Mouse (Mus musculus): ENCODE results near the gene Mrps9.
A peak's percentile ranks its signal among the peaks of the same experiment; 100 is the strongest.
"Not testable (repeated sequence)": the region's sequence is repeated elsewhere in the genome, so short reads cannot be mapped to it uniquely, and the experiment has no call there.

Mrps9 gene

DNA sequence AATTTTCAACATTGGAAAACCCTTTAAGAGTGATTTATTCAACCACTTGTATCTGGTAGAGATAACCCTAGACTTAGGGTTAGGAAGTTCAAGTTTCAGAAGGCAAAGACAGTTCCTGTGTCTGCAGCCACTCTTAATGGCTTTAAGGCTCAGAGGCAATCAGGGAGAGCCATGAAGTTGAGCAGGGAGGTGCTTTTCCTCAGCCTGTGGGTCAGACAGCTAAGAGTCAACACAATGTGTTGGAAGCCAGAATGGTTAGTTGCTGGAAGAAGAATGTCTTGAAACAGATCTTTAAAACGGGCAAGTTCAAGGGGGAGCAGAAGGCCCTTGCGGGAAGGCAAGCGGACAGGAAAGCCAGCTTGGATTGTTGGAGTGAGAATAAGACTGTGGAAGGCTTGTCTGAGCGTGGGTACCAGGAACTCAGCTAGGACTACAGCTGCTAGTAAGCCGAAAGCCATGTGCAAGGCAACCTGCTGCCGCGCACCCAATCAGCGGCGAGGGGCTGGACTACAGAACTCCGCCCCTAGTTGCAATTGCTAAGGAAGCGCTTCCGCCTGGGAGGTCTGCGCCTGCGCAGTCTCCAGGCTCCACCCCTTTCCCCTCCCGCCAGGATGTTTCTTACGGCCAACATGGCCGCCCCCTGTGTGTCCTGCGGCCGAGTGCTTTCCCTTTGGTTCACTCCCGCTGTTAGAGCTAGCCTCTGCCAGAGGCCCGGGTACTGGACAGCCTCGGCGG lies at the start of gene Mrps9:
Gene Mrps9, plus strand, starts transcription at position 571 of the 735 bp plus-strand sequence.
- peak; percentile 94 for DNase-seq (ENCODE audit: low spot score)

- DNase-seq (ENCODE audit: low spot score), result no peak
Observed at GRCm38 (mm10) chr1:42813301-42813845, 37.7 kb upstream of the Mrps9 start.

- DNase-seq (ENCODE audit: low spot score), result no peak
Observed at GRCm38 (mm10) chr1:42814798-42815619, 36.0 kb upstream of the Mrps9 start.

- peak; percentile 15 for DNase-seq (ENCODE audit: low spot score)
Observed at GRCm38 (mm10) chr1:42851398-42851767, 350 bp downstream of the Mrps9 start.

GRCm38 (mm10) chr1:42851810-42852209 lies 777 bp downstream of the Mrps9 start:
- DNase-seq (ENCODE audit: low spot score), result no peak

DNA sequence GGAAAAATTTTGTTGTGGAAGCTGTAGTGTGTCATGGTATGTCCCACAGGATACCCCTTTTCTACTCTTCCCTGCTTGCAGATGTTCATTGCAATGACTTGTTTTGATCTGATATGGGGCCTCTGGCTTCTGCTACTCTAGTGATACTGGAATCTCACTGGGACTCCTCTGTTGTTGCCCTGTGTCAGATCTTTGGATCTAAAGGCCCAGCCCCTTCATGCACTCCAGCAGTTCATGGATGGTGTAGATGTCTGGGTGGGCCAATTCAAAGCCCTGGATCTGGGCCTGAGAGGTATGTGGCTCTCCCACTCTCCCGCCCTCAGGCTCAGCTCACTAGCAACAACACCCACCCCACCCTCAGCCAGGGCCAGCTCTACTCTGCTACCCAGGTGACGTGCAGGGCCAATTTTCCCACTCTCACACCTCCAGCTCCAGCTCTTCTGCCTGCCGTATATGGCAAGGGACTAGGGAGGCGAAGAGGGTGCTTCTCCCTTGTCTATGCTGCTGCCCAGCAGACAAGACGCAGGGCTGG lies 13.8 kb downstream of the Mrps9 start:
- DNase-seq (ENCODE audit: low spot score), result no peak

GRCm38 (mm10) chr1:42865336-42865939 lies 14.4 kb downstream of the Mrps9 start:
- DNase-seq (ENCODE audit: low spot score), result no peak

GRCm38 (mm10) chr1:42865986-42866385 lies 15.0 kb downstream of the Mrps9 start:
- no peak for DNase-seq (ENCODE audit: low spot score)

DNA sequence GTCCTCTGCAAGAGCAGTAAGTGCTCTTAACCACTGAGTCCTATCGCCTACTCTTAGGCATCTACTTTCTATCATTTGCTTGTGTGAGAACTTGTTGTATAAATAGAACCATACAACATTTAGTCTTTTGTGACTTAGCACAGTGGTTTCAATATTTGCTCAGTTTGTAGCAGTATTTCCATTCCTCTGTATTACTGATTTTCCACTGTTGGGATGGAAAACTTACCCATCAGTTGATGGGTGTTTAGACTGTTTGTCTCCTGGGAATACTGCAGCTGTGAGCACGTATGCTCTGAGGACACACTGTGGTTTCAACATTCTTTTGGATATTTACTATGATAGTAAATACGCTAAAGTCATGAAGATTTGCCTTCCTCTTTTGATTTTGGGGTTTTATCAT lies 16.2 kb downstream of the Mrps9 start:
- no peak for DNase-seq (ENCODE audit: low spot score)

DNA sequence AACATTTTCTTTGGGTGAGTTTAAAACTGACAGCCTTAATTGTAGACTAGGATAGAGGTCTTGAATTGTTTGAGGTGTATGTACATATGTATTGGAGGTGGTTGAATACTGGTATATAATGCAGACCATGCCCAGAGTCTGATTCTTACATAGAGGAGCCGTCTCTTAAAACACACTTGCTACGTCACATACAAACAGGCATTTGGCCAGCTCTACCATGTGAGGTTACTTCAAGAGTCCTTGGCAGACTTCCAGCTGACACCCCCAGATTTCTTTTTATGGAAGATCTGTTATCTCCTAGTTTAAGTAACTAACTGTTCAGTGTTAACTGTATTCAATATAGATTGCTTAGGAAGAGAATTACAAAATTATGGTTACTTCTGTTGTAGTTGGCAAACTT lies 23.1 kb downstream of the Mrps9 start:
- peak; percentile 17 for DNase-seq (ENCODE audit: low spot score)

DNA sequence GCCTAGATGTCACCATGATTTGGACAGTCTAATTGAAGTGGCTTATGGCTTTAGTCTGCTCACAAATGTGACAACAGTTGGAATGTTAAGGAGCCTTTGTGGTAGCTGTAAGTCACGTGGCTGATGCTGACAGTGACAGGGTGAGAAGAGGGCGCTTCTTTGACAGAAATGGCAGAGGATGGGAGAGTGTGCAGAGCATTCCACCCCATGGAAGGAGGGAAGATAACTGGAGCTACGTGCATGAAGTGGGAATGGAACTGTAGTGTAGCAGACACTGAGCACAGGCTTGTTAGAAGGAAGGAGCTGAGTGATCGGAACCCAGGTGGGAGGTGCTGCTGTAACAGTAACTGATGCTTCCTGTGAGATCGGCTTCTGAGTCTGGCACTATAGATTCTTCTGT lies 24.2 kb downstream of the Mrps9 start:
- no peak for DNase-seq (ENCODE audit: low spot score)

DNA sequence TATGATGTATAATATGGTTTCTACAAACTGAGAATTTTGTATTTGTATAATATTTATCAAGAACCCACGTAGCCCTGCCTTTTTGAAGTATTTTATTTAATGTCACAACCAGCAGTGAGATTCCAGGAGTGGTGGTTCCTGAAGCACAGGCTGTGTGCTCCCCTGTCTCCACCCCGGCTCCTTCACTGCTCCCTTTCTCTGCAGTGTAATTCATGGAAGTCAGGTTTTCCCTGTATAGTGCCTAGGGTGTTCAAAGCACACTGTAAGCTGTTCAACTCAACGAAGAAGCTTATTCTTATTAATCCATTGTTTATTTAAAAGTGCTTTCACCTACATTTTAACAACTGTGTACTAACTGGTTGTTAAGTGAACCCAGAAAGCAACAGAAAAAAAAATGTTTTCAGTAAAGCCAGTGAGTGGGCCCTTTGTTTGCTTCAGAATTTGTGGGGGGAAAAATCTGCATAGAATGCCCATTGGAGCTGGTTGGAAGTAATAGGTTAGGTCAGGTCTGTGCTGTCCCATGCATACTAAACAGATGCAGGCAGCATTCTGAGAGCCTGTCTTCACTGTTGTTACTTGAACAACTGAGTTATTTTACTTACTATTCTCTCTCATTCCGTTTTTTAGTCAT lies 25.5 kb downstream of the Mrps9 start:
- no peak for DNase-seq (ENCODE audit: low spot score)

DNA sequence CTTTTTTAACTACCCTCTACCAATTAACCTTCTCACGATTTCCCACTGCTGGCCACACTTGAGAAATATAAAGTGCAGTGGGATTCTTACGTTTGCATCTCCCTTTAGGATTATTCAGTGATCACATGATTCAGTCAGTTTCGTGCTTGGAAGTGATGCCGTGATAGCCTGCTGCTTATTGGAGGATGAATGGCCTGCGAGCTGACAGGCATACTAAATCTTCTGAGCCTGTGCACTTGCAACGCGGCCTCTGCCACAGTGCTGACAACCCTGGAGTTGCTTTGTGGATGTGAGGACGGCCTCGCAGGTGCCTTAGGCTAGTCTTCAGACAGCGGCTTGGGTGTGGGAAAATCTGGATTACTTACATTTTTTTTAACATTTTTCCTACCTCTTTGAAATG lies 26.2 kb downstream of the Mrps9 start:
- DNase-seq (ENCODE audit: low spot score), result no peak

DNA sequence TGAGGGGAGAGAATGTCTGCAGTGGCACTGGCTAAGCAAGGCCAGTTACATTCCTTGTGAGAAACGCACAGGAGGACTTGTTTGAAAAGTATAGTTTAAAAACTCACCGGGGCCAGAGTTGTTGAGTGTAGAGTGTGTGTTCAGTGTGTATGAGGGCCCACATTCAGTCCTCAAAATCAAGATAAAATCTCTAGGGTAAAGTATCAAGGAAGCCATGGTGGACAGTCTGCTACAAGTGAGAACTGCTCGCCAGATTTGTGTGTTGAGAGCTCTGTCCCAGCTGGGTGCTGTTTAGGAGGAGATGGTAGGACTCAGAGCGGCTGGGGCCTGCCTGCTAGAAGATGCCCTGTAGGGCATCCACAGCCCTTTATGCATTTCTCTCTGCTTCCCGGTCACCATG lies 27.8 kb downstream of the Mrps9 start:
- DNase-seq (ENCODE audit: low spot score), result no peak

DNA sequence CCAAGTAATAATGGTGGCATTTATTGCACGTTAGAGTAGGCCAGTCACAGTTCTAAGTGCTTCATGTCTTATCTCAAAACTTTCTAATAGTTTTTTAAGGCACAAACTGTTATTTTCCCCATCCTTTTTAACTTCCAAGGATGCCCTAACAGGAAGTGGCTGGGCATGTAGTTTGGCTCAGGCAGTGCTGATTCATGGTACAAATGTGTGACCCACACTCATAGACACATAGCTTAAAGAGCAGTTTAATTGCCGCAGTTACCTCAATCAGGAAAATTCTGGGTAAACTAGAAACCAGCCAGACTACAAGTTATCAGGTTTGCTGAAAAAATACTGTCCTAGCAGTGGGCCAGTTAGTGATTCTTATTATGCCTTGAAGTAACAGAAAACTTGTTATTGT lies 31.2 kb downstream of the Mrps9 start:
- no peak for DNase-seq (ENCODE audit: low spot score)

DNA sequence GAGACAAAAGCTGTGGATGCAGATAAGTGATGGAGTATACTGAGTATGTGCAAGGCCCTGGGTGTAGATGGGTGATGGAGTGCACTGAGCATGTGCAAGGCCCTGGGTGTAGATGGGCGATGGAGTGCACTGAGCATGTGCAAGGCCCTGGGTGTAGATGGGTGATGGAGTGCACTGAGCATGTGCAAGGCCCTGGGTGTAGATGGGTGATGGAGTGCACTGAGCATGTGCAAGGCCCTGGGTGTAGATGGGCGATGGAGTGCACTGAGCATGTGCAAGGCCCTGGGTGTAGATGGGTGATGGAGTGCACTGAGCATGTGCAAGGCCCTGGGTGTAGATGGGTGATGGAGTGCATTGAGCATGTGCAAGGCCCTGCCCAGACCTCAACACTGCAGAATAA lies 32.4 kb downstream of the Mrps9 start:
- not testable (repeated sequence) for DNase-seq (ENCODE audit: low spot score)

DNA sequence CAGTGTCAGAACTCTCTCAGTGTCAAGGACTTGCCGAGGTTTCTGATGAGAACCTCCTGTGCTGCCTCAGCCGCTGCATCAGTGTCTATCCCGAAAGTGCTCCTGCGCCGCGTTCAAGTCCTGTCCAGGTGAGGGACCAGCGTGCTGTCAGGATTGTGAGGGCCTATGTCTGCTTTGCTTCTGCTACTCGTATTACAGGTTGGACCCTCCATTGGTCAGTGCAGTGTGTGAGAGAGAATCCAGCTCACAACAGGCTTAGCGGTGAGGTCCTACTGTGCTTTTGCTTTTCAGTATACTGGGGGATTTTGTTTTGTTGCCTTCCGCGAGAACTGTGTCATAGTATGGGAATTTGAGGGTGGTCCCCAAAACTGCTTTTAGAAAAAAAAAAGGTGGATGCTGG lies 36.8 kb downstream of the Mrps9 start:
- DNase-seq (ENCODE audit: low spot score), result no peak

- DNase-seq (ENCODE audit: low spot score), result no peak
Observed at GRCm38 (mm10) chr1:42888541-42889349, 37.7 kb downstream of the Mrps9 start.

GRCm38 (mm10) chr1:42889421-42889887 lies 38.4 kb downstream of the Mrps9 start:
- no peak for DNase-seq (ENCODE audit: low spot score)

DNA sequence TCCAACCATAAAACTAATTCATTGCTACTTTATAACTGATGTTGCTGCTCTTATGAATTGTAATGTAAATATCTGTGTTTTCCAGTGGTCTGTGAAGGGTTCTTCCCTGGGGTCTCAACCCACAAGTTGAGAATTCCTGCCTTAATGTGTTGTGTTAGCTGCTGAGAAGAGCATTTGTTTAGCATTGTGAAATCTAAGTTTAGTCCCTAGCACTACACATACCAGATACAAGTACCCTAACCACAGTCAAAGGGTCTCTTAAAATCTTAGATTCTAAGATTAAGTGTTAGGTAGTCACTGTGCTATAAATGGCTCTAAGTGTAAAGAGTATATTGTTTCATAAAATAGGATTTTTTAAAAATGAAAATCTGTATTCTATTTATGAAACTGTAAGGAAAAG lies 43.7 kb downstream of the Mrps9 start:
- no peak for DNase-seq (ENCODE audit: low spot score)

GRCm38 (mm10) chr1:42905148-42905547 lies 54.1 kb downstream of the Mrps9 start:
- no peak for DNase-seq (ENCODE audit: low spot score)

All from layer of hippocampus, adult 9-10 months (tissue).